ENCODE assay signal across 8 mouse cellular contexts in the genomic region with DNA sequence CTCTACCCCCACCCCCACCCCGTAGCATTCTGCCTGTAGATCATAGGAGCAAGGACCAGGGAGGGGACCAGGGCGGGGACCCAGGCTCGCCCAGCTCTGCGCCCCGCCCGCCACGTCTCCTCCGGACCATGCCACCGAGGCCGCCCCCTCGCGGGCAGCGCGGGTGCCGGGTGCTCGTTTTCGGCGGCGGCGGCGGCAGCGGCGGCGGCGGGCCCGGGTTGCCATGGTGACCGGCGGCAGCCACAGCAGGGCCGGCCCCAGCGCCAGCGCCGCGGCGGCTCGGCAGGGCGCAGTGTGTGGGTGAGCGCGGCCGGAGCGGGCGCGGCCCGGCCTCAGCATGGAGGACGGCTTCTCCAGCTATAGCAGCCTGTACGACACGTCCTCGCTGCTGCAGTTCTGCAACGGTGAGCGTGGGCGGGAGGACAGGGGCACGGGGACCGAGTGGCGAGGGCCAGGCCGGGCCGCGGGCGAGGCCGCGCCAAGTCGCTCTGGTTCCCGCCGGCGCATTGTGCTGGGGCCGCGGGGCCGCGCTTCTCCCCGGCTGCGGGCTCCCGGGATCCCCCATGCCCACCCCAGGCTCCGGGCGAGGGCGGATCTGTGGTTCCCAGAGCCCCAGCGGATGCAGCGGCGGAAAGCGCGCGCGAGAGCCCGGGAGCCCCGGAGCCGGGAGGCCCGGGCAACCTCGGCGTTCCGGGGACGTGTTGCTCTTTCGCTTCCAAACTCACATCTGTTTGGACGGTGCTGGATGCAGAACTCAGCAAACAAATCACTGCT. TPM values are rescaled to one million over a fixed set of nuclear protein-coding genes. Genes with fewer than 3 reads are reported as not detected.
DNase-seq lines count a peak whose midpoint lies in the region; ATAC-seq and TF ChIP-seq lines count a peak whose summit lies in the region.

No protein-coding gene starts in this region.

- peak; percentile 73 for TF ChIP-seq POLR2A in brain, embryonic 14.5 days (IDR thresholded peaks at IDR 0.05; ENCODE audit: borderline replicate concordance, extremely low read depth, insufficient read depth, insufficient read length, poor library complexity, severe bottlenecking)
- no peak for TF ChIP-seq POLR2A in testis, adult 2 months (IDR thresholded peaks at IDR 0.05; ENCODE audit: control insufficient read depth, low read depth, low read length)

- peak overlapping the region; percentile 91 for H3K27ac ChIP-seq in forebrain, embryonic 11.5 days (ENCODE audit: low read depth, low read length)
- H3K27ac ChIP-seq in heart, embryonic 15.5 days, result peak overlapping the region; percentile 79
- H3K27ac ChIP-seq in liver, embryonic 12.5 days, result peak overlapping the region; percentile 25; the same call in 1 of the 2 replicates
- H3K27ac ChIP-seq in testis, adult 2 months (ENCODE audit: control insufficient read depth, insufficient read depth, low read depth, low read length), result no peak overlapping the region

- H3K36me3 ChIP-seq in forebrain, embryonic 11.5 days (ENCODE audit: control insufficient read depth, insufficient read depth, low read length), result no peaks in the 10 kb centered on the region
- H3K36me3 ChIP-seq in heart, embryonic 15.5 days, result no peaks in the 10 kb centered on the region
- no peaks in the 10 kb centered on the region for H3K36me3 ChIP-seq in liver, embryonic 12.5 days
- H3K36me3 ChIP-seq in testis, adult 2 months (ENCODE audit: control insufficient read depth, insufficient read depth, low read length), result no peaks in the 10 kb centered on the region

- H3K27me3 ChIP-seq in forebrain, embryonic 11.5 days (ENCODE audit: control insufficient read depth, insufficient read depth, low read length), result no peaks in the 10 kb centered on the region
- H3K27me3 ChIP-seq in heart, embryonic 15.5 days, result peaks cover 3% of the 10 kb centered on the region; the same call in 1 of the 2 replicates
- peaks cover 60% of the 10 kb centered on the region for H3K27me3 ChIP-seq in liver, embryonic 12.5 days (replicated peaks)
- H3K27me3 ChIP-seq in testis, adult 2 months (ENCODE audit: control insufficient read depth, insufficient read depth, low read length), result no peaks in the 10 kb centered on the region

- peak; percentile 96 for ATAC-seq in forebrain, embryonic 11.5 days (replicated peaks; ENCODE audit: low FRiP score)
- peak; percentile 91 for ATAC-seq in heart, embryonic 15.5 days (replicated peaks; ENCODE audit: insufficient number of reproducible peaks, insufficient read depth, low FRiP score, low read depth)
- ATAC-seq in liver, embryonic 12.5 days, result peak; percentile 78

- under 1% methylated on average over 72 of the region's 90 CpGs for WGBS in forebrain, embryonic 11.5 days
- WGBS in heart, embryonic 15.5 days, result under 1% methylated on average over 82 of the region's 90 CpGs
- 1% methylated on average over 85 of the region's 90 CpGs for WGBS in liver, embryonic 12.5 days (ENCODE audit: insufficient replicate concordance)

- H3K4me2 ChIP-seq in forebrain, embryonic 11.5 days (ENCODE audit: low read depth, low read length, severe bottlenecking), result peak overlapping the region; percentile 67
- peak overlapping the region; percentile 92 for H3K4me2 ChIP-seq in heart, embryonic 15.5 days
- H3K4me2 ChIP-seq in liver, embryonic 12.5 days, result peak overlapping the region; percentile 72

- peak overlapping the region; percentile 80 for H3K4me3 ChIP-seq in forebrain, embryonic 11.5 days (ENCODE audit: low read depth, low read length)
- H3K4me3 ChIP-seq in heart, embryonic 15.5 days, result peak overlapping the region; percentile 83
- peak overlapping the region; percentile 59 for H3K4me3 ChIP-seq in liver, embryonic 12.5 days
- H3K4me3 ChIP-seq in testis, adult 2 months (ENCODE audit: control insufficient read depth, low read depth, low read length), result peak overlapping the region; percentile 91

- H3K4me1 ChIP-seq in forebrain, embryonic 11.5 days (replicated peaks; ENCODE audit: control insufficient read depth, insufficient read depth, low read length), result peaks cover 17% of the 10 kb centered on the region; the same call in 1 of the 2 replicates
- H3K4me1 ChIP-seq in heart, embryonic 15.5 days (replicated peaks), result peaks cover 20% of the 10 kb centered on the region
- H3K4me1 ChIP-seq in liver, embryonic 12.5 days, result peaks cover 14% of the 10 kb centered on the region; the same call in 1 of the 2 replicates
- H3K4me1 ChIP-seq in testis, adult 2 months (ENCODE audit: control insufficient read depth, insufficient read depth, low read length), result peaks cover 7% of the 10 kb centered on the region

- H3K9ac ChIP-seq in forebrain, embryonic 11.5 days (ENCODE audit: low read length), result peak overlapping the region; percentile 92
- peak overlapping the region; percentile 89 for H3K9ac ChIP-seq in heart, embryonic 15.5 days
- H3K9ac ChIP-seq in liver, embryonic 12.5 days, result peak overlapping the region; percentile 63

- peak; percentile 43 to 44 for DNase-seq in B cell, adult 2 months
- peak; percentile 92 for DNase-seq in brain, embryonic 14.5 days (ENCODE audit: low read depth)
- DNase-seq in forebrain, embryonic 11.5 days (ENCODE audit: low spot score), result peak; percentile 96
- peak; percentile 95 for DNase-seq in kidney, postnatal 14 days
- DNase-seq in neural tube, embryonic 10.5 days (ENCODE audit: extremely low spot score, low spot score), result peak; percentile 95

- peak; percentile 45; the same call in 1 of the 2 replicates for TF ChIP-seq CTCF in brain, embryonic 14.5 days (IDR thresholded peaks at IDR 0.05; ENCODE audit: borderline replicate concordance, extremely low read depth, insufficient read depth, insufficient read length)
- no peak for TF ChIP-seq CTCF in testis, adult 2 months (IDR thresholded peaks at IDR 0.05; ENCODE audit: control insufficient read depth, insufficient read depth, insufficient replicate concordance, low read depth, low read length)

- H3K9me3 ChIP-seq in forebrain, embryonic 11.5 days (ENCODE audit: control insufficient read depth, low read length), result no peaks in the 10 kb centered on the region
- H3K9me3 ChIP-seq in heart, embryonic 15.5 days (replicated peaks), result no peaks in the 10 kb centered on the region
- H3K9me3 ChIP-seq in liver, embryonic 12.5 days (replicated peaks), result no peaks in the 10 kb centered on the region

RNA-seq across cellular contexts. Expression of a gene that starts 52.3 kb away (rescaled TPM):
- polyA plus RNA-seq in brain, embryonic 14.5 days (2012; rRNA removed), result 40.9 and 45.6 TPM in 2 replicates
- 90.3 and 92.5 TPM in 2 replicates for polyA plus RNA-seq in forebrain, embryonic 11.5 days (2014; fragmentation: Nextera tagmentation; extraction: Ambion mirVana)
- polyA plus RNA-seq in heart, embryonic 15.5 days (2015; fragmentation: Nextera tagmentation; extraction: Ambion mirVana), result 62.5 and 76.6 TPM in 2 replicates
- 9.5 and 10.6 TPM in 2 replicates for polyA plus RNA-seq in liver, embryonic 12.5 days (2016; fragmentation: Nextera tagmentation; extraction: Ambion mirVana)
- polyA plus RNA-seq in testis, adult 2 months (2012; rRNA removed), result 3.8 and 4.0 TPM in 2 replicates

Comparison
In these comparisons a context has a peak if more than half of its experiments do, and no peak if none do; other contexts are left out.
1. DNase-seq: peak in every context shown above with its lines; median percentile 96 in forebrain, embryonic 11.5 days; 95 in kidney, postnatal 14 days; 95 in neural tube, embryonic 10.5 days; 92 in brain, embryonic 14.5 days; 44 in B cell, adult 2 months.